Mouse (Mus musculus) heart, adult 9 months (tissue): ENCODE results near the gene Mief1.

ENCODE experiments used
- DNase-seq, 2 experiments: peaks; one replicate each; pipeline ENCODE4 v3.0.0; 2022; ENCODE audit warnings: low spot score in 2 of 2

The Mief1 gene

DNA sequence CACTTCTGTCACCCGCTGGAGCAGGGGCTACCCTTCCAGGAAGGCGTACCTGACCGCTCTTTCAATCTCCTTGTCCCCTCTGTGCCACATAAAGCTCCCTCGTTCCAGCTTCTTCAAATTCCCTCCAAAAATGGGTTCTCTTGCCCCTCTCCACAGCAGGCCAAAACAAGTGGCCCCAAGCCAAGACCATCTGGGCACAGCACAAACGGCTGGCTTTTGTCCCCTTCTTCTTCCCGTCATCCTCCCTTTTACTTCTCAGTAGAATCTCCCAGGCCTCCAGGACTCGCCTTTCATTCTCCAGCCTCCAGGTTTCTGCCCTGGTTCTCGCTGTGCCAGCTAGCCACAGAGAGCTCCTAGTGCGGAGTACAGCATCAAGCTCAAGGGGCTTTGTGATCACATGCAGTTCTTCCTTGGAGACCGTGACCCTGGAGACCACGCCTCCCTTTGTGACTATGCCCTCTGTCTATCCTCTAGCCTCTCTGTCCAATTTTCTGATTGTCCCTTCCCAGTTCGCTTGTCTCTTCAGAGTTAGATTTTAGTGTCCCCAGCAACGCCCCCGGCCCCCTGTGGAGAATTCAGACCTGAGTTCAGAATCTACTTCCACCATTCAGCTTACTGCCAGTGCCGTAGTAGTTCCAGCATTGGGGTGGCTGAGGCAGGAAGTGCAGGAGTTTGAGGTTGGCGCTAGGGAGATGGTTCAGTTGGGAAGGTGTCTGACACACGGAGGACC is 5.6 kb upstream of the Mief1 start:
- DNase-seq: no peak

GRCm38 (mm10) chr15:80232331-80232730 is 1.5 kb upstream of the Mief1 start:
- DNase-seq: no peak

DNA sequence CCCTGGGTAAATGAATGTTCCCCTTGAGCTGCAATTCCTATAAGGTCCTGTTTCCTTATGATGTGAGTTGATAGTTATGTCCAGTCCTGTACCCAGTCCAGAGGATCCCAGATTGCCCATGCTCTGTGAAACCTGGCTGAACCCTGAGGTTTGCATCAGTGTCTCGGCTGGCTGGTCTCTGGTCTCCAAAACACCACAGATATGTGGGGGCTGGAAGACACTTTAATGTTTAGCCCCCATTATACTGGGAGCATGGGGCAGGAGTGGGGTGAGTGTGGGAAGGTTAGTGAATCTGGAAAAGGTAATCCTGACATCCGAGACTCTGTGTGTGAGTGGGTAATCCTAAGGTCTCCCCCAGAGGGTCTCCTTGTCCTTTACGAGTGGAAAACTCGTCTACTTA is 765 bp upstream of the Mief1 start:
- no peak for DNase-seq

GRCm38 (mm10) chr15:80235535-80235934 is 1.7 kb downstream of the Mief1 start, which contains the start of gene AC140267.1:
Gene AC140267.1 (plus strand): TSS chr15:80235835.
- DNase-seq: no peak

GRCm38 (mm10) chr15:80248135-80248534 is 14.3 kb downstream of the Mief1 start:
- no peak for DNase-seq

- DNase-seq: no peak
Measured at GRCm38 (mm10) chr15:80248596-80248995, 14.8 kb downstream of the Mief1 start.

- no peak for DNase-seq
Measured at GRCm38 (mm10) chr15:80249672-80250071, 15.9 kb downstream of the Mief1 start.

DNA sequence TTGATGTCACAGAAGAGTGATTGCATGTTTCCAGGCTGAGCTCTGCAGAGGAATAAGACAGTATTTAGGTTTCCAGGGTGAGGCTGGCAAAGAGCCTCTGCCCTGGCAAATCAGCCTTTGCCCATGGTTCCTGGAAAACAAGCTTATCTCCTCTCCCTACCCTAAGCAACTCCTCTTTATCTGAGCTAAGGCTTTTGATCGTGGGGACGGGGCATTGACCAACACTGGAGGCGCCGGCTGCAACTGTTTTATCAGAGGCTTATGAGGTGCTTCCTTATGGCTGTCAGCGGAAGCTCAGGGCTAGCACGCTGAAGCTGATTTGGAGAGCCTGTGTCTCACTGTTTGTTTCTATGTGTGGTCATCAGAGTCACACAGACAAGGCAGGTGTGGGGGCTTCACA is 16.8 kb downstream of the Mief1 start:
- DNase-seq: no peak

- DNase-seq: no peak
Measured at GRCm38 (mm10) chr15:80253530-80253929, 19.7 kb downstream of the Mief1 start.

DNA sequence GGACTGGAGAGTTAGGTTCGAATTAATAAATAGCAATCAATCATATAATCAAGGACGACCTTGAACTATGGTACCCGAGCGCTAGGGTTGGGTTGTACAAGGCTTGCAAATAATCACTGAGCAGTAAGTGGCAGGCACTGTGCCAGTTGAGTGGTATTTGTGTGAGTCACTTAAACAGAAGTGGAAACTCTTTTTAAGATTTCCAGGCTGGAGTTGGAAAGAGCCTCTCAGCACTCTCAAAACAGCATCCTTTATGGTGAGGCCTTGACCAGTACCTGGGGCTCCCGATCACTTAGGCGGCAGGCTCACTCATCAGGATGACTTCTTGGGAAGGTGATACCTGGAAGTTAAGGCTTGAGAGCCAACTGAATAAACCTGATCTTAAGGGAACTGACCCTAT is 20.4 kb downstream of the Mief1 start:
- no peak for DNase-seq

- DNase-seq: peak; percentile 99
Measured at GRCm38 (mm10) chr15:80254847-80255645, 21.2 kb downstream of the Mief1 start, which contains the start of gene Atf4. Gene Atf4 (plus strand): TSS chr15:80255184.

DNA sequence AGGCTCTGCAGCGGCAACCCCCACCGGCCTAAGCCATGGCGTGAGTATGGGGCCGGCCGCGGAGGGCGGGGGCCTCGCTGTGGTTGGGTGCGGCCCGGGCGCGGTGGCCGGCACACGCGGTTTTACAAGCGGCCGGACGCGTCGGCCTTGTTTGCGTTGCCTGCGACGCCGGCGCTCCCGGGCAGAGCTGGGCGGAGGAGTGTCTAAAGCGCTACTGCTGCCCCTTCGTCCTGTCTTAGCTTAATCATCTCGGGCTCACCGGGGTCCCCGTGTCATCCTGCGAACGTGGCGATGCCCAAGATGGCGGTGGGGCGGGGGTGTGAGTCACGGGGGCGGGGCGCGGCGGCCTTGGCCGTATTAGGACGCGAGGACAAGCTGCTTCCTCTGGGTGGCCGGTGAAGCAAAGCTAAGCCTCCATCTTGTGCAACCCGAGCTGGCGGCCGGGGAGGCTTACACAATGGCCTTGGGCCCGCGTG is 21.9 kb downstream of the Mief1 start:
- peak; percentile 82 to 86 for DNase-seq

DNA sequence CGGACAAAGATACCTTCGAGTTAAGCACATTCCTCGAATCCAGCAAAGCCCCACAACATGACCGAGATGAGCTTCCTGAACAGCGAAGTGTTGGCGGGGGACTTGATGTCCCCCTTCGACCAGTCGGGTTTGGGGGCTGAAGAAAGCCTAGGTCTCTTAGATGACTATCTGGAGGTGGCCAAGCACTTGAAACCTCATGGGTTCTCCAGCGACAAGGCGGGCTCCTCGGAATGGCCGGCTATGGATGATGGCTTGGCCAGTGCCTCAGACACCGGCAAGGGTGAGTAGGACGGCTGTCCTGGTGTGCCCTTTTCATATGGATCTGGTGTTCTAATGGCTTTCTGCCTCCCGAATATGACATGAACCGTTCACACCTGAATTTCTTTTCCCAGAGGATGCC is 22.4 kb downstream of the Mief1 start:
- no peak for DNase-seq

GRCm38 (mm10) chr15:80256656-80257601 is 23.1 kb downstream of the Mief1 start:
- no peak for DNase-seq

DNA sequence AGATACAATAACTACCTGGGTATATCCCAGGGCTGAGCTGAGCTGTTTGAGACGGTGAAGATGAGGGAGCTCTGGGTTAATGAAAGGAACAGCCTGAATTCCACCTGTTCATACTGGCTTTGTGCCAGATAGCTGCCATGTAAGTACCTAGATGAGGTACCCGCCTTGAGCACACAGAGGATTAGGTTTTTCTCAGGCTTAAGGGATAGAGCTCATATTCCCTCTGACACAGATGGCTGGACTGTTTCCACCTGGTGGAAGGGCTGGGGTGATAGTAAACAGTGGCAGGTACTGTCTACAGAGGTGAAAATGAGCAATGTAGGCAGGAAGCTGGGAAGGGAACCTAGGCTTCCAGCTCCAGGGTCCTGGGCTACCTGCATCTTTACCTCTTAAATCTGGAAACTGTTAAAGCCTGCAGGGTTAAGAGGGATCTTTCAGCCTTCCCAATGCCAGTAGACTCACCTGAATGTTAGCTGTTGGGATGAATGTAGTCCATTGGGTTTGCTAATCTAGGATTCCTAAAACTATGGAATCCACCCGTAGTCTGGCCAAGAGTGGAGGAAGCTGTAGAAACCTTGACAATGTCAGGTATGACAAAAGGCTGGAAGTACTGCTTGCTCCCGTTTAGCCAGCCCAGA is 23.9 kb downstream of the Mief1 start:
- no peak for DNase-seq

GRCm38 (mm10) chr15:80258240-80259170 is 24.7 kb downstream of the Mief1 start:
- no peak for DNase-seq

GRCm38 (mm10) chr15:80259406-80260045 is 25.7 kb downstream of the Mief1 start:
- DNase-seq: no peak

DNA sequence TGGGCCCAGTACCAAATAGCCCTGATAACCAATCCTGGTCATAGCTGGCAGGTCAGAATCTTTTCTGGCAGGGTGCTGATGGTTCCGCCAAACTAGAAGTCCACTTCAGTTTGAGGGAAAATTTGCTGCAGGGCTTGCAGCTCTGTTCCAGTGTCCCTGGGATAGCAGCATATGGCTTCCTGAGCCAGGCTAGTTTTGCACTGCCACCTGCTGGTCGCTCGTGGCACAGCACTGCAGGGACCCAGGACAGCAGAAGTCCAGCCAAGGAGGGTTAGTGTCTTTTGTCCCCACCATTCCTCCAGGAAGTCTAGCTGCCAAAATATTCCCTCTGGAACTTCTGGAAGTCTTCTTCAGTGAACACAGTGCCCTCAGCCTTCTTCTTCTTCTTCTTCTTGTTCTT is 26.9 kb downstream of the Mief1 start:
- peak; percentile 67 to 80 for DNase-seq

DNA sequence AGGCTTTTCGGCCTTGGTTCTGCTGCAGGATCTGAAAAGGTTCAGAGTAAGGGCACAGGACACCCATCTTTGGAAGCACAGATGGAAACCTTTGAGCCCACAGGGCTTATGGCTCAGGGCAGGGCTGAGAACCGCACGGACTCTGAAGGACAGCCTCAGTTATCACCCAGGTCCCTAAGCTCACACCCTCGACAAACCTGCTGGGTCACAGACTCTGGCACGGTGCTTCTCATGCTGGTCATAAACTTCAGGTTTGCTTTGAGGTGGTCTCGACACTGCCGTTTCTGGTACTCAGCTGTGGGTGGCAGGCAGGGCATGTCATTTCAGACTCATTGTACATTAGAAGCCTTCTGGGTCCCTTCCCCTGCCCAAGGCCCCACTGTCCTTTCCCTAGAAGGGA is 27.3 kb downstream of the Mief1 start:
- DNase-seq: no peak
